Mouse (Mus musculus) heart, postnatal 4 days (tissue): Measurements from ENCODE around the gene Atg2a. TPM values are rescaled to one million over a fixed set of nuclear protein-coding genes. Genes with fewer than 3 reads are reported as not detected.

Experiments
- DNase-seq: peaks from one replicate; pipeline ENCODE4 v3.0.0; 2021
- total RNA-seq, 2 experiments: library from RNA; stranded (reverse); gene quantifications; 2 replicates each; pipeline ENCODE4 v1.2.3; 2021

Atg2a gene
- total RNA-seq, 2 experiments from 2014 or later: 15.9 to 16.2 TPM

DNA sequence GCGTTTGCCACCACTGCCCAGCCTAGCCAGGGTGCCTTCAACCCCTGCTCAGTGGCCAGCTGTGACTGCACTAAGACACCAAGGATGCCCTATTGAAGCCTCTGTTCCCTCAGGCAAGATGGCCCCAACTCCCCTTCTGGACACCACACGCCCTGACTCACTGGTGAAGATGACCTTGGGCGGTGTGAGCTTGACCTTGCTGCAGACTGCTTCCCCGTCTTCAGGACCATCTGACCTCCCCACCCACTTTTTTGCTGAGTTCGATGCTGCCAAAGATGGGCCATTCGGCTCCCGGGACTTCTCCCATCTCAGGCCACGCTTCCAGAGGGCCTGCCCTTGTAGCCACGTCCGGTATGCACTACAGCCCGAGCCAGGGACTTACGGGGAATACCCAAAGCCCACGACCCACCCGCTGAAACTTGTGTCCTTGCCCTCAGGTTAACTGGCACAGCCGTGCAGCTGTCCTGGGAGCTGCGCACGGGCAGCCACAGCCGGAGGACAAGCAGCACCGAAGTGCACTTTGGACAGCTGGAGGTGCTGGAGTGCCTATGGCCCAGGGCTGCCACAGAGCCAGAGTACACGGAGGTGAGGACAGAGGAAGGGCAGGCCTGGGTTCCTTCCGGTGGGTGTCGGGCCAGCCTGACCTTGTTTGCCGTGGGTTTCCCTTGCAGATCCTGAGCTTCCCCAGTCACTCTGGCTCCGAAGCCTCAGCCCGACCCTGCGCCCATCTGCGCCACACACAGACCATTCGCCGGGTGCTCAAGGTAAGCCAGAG lies 6.2 kb downstream of the Atg2a start:
- no peak for DNase-seq

DNA sequence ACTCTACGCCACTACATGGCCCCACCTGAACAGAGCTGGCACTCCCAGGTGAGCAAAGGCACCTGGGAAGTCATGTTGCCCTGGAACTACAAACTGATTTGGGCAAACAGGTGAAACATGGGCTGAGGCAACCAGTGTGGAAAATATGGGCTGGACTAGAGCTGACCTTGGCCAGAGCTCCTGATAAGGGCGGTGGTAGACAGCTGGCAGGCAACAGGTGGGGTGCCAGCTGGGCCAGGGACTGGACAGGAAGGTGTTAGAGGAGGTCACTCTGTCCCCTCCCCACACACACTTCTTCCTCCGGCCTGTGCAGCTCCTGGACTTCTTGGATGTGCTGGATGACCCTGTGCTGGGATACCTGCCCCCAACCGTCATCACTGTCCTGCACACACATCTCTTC lies 11.6 kb downstream of the Atg2a start:
- no peak for DNase-seq

DNA sequence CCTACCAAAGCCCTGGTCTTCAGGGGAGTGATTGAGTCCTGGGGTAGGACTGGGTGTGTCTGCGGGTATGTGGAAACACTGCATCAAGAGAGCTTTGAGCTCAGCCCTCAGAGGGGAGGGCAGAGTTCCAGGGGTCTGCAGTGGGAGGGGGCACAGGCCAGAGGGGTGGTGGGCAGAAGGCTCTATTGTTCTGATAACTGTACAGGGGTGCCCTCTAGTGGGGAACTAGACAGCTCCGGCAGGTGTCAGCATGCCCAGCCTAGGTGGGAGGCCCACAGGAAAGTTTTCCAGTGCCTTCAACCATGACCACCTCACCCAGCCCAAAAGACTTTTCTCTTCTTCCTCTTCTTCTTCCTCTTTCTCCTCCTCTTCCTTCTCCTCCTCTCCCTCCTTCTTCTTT lies 19.0 kb downstream of the Atg2a start:
- peak; percentile 40 for DNase-seq

DNA sequence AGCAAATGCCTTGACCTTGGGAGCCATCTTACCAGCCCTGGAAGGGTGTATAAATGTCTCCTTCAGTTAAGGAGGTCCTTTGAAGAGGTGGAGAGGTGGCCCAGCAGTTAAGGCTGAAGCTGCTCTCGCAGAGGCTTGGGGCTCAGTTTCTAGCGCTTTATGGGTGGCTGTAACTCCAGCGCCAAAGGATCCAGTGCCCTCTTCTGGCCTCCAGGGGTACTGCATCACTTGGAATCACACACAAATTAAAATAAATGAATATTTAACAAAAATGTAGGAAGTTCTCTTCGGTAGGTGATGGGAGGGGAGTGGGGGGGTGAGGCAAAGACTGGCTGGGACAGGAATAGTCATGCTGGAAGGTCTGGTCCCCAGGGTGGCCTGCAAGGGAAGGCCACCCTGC lies 19.5 kb downstream of the Atg2a start:
- DNase-seq: no peak

DNA sequence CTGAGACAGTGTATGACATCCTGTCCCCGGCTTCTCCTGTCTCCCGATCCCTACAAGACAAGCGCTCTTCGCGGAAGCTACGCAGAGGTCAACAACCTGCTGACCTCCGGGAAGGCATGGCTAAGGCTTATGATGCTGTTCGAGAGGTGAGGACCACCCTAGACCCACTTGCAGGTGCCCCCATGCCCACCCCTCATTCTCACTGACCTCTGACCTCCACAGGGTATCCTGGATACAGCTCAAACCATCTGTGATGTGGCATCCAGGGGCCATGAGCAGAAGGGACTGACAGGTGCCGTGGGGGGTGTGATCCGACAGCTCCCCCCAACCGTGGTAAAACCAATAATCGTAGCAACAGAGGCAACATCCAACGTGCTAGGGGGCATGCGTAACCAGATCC lies 19.9 kb downstream of the Atg2a start:
- no peak for DNase-seq

DNA sequence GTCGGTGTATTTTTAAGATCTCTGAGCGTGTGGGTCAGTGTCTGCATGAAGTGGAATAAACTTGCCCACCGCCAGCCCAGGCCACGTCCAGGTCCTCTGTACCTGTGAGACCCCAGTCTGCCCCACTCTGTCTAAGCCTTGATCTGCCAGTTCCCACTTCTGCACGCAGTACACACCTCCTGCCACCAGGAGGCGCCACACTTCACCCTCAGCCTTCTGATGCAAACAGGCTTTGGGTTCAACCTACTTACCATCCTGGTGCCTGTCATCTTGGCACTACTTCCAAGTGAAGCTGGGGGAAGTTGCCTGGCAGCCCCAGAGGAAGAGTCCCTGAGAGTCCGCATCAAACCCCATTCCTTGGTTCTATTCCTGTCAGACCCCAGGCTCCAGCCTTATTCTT lies 20.8 kb downstream of the Atg2a start:
- DNase-seq: peak; percentile 84

DNA sequence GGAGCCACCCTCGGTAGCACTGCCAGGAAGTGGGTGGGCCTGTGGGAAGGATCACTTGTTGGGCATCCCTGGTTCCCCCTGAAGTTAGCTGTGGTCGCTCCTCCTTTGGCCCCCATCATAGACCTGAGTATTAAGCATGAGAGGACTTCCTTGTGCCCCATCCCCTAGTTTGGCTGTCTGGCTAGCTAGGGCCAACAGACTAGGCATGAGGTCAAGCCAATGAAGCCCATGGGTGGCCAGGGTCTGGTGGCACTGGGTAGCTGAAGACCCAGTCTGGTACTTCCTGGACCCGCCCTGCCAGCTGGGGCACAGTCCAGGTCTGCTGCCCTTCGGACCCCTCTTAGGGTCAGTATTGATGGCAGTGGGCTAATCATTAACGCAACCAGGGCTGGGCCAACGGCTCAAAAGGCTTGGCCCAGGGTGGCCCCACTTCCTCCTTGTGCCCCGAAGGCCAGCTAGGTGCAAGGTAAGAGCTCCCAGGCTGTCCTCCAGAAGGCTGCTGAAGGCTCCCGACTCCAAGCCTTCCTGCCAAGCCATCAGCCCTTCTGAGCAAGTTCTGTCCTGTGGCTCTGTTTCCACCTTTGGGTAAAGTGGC lies 21.5 kb downstream of the Atg2a start:
- DNase-seq: no peak

DNA sequence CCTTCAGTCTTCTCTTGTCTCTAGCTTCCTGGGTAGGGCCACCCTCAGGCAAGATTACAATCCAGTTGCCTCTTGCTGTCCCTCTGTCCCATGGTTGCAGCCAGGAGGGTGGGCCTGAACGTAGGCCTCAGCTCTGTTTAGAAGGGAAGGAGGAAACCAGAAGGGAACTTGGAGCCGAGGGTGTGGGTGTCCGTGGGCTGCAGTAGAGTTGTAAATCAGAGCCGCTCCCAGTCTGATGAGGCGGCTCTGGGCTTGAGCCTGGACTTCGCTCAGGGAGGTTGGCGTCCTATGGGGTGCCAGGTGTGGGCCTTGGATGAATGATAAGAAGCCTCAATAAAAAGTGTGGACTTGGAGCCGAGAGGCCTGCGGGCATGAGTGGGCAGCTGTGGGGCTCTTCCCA lies 22.7 kb downstream of the Atg2a start:
- no peak for DNase-seq

DNA sequence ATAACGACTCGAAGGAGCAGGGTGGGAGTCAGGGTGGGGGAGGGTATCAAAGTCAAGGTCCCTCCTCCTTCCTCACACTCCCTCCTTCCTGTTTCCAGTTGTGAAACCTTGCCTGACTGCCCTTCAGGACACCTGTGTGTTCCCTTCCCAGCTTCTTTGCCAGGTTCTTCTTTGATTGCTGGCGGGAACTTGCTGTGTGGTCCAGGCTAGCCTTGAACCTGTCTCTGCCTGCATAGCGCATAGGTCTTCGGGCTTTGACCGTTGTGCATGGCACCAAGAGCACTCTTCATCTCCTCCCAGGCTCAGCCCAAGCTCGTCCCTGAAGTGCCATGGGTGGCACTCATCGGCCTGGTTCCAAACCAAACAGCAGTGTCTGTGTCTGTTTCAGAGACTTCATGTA lies 23.5 kb downstream of the Atg2a start:
- no peak for DNase-seq

DNA sequence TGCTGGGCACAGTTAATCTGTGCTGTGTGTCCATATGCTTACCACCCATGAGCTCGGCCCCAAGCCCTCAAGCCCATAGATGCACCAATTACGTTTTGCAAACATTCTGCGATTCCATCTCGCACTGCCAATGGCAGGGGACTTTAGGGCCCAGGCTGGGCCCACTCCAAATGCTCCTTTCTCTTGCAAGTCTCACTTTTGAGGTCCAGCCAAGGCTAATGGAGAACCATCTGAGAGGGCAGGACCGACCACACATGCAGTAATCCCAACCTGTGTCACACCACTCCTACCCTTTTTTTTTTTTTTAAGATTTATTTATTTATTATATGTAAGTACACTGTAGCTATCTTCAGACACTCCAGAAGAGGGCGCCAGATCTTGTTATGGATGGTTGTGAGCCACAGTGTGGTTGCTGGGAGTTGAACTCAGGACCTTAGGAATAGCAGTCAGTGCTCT lies 24.3 kb downstream of the Atg2a start:
- DNase-seq: no peak

DNA sequence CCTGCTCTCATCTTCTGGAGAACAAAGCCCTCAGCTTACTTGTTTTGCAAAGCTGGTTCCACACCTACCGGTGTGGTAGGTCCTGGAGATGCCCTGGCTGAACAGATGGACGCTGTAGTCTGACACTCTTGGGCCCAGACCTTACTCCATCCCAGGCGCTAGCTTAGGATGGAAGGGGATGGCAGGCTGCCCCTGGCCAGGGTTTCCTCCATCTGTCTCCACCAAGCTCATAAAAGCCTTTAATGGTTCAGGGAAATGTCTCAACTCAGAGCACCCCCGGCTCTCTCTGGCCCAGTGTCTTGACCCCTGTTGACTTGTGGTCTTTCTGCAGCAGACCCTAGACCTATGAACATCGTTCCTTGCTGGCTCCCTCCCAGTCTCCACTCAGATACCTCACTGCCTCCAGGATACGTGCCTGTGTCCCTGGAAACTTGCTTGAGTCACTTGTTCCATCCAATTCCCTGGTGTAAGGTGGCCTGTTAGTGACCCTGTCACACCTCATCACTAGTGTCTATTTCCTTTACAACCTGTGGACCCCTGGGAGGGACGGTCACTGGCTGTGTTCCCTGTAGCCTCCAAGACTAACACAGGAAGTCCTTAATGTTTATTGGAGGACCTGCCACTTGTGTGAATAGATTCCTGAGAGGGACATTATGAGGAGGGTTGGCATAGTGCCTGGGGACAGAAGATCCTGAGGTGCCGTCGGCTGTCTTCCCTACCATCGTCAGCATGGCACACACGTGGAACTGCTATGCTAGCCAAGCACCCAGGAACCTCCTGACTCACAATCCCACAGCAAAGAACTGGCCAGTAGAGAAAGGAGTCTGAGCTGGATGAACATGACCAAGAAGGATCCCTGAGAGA lies 26.1 kb downstream of the Atg2a start:
- peak; percentile 40 for DNase-seq

DNA sequence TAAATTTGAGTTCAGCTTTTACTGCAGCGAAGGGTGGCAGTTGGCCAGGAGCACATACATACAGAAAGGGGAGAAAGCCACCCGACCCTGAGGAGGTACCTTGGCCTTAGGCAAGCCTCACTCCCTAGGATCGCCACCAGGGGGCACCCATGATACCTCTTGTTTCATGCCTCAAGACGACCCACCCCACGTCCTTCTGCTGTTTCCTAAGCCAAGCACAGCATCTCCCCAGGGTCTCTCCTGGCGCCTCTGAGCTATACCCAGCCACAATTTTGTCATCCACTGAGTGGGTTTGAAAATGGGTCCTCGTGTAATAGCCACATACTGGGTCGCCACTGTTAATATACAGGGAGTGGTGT lies 26.7 kb downstream of the Atg2a start:
- peak; percentile 93 for DNase-seq

DNA sequence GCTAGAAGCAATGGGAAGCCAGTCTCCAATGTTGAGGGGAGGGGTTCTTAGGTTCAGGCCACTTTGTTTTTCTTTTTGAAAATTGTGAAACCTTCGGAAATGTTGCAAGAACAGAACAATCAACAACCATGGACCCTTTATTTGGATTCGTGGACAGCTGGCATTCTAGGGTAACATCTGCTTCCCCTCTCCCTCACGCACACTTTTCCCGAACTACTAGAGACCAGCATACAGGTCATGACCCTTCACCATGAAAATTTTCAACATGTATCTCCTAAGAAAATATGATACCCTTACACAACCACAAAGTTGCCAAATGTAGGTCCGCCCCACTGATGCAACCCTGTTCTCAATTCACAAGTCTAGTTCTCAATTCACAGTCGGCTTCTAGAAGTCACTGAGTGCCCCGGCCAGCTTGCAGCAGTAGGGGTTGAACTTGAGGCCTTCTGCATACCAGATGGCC lies 27.2 kb downstream of the Atg2a start:
- DNase-seq: no peak

DNA sequence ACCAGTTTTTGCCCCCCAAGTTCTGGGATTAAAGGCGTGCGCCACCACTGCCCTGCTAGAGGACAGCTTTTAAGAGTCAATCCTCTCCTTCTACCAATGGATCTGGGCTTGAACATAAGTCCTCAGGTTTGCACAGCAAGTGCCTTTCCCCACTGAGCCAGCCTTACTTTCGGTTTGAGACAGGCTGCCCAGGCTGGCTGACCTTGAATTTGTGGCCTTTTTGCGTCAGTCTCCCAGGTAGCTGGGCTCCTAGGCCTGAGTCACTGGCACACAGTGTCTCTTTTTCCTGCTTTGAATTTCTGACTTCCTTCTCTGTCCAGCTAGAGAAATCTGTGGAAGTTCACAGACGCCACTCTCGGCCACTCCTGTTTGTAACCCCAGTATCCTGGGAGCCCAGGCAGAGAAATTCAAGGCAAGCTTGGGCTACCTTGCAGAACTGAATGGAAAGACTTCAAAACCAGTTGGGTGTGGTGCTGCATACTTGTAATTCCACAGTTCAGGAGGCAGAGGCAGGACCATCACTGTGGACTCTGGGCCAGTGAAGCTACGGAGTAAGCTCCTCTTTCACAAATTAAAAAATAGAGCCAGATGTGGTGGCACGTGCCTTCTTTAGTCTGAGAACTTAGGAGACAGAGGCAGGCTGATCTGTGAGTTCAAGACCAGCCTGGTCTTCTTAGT lies 28.5 kb downstream of the Atg2a start:
- no peak for DNase-seq

DNA sequence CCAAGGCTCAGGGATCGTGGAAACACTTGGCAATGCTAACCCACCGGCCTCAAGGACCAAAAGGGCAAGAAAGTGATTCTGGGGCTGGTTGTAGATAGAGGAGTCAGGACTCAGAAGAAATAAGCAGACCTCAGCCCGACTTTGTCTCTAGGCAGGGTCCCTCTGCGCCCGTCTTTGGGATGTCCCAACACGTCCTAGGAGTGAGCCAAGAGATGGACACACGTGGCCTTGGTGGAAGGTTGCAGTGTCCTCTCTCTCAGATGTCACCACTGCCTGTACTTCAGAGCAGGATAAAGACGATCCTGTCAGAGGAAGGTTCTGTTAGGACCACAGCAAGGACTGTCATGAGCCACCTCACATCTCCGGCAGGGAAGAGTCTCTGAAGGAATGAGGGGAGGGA lies 29.2 kb downstream of the Atg2a start:
- no peak for DNase-seq

DNA sequence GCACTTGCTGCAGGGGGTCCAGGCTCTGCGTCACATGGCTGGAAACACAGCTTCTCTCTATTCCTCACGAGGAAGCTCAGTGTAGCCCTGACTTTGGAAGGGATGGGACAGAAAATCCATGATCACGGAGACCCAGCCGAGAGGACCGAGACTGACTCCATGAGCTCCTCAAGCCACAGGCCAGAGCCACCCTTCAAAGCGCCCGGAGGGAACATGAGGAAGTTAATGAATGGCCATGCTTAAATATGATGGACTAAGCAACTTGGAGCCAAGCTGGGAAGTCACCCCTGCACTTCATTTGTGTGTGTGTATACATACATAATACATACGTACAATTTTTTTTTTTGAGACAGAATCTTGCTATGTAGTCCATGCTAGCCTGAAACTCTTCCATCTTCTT lies 29.7 kb downstream of the Atg2a start:
- no peak for DNase-seq

DNA sequence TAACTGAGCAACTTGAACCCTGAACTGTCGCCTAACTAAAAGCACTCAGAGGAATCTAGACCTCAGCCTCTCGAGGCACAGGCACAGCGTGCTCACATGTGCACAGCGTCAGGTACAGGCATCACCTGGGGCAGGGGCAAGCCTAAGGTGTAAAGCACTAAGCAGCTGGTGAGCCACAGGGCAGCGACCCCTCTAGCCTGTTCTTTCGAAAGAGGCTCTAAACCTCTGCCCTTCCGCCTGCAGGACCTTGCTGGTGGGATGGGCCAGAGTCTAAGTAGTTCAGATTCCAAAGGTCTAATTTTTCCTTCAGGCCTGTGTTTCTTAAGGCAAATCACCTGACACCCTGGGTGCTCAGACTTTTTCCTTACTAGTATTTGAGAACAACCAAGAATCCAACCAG lies 30.6 kb downstream of the Atg2a start:
- DNase-seq: no peak

DNA sequence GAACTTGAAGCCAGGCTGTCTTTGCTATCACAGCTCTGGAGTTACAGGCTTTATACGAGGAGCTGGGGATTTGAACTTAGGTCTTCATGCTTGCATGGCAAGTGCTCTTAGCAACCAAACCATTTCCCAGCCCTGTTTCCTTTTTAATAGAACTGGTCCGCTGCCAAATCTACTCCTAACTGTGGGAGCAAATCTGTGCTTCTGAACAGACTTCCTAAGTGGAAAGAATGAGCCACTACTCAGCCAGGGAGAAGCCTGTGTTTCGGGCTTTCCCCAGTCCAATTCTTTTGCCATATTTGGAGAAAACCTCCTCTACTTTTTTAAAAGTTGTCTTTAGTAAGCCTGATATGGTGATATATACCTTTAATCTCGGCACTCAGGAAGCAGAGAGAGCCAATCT lies 31.3 kb downstream of the Atg2a start:
- peak; percentile 51 for DNase-seq

DNA sequence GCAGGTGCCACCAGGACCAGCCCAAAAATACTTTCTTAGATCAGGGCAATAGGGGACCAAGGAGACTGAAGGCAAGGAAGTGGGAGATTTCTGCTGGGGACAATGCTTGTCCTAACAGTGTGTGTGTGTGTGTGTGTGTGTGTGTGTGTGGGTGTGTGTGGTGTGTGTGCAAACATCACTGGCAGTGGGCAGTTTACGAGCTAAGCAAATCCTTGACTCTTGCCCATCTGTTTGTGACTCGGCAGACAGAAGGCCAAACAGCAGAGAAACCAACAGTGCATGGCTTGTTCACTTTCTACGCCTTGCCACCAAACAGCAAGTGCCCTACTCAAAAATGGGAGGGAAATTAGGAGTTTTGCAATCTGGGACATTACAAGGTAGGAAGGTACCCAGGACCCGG lies 32.1 kb downstream of the Atg2a start:
- no peak for DNase-seq

DNA sequence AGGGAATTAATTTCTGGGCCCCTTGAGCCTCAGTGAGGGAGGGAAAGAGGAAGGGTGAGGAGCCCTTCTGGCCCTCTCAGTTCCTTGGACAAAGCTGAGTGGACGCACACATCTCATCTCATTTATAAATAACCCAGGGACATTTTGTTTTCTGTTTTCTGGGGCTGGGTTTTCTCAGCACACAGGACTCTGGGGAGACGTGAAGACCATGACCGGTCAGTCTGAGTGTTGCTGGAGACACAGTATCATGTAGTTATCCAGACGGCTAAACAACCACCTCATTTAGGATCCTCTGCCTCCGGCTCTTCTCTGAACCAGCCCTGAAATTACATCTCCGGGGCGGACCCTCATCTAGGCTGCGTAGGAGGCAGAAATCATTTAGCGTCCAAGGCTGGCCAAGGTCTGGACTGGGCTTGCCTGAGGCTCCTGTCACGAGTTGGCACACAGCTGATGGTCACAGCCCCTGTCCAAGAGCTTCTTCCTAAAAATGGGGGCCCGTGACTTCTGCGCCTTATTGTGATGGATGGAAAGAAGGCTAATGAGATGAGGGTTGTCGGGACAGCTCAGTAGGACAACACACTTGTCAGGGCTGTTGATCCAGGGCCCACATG lies 32.6 kb downstream of the Atg2a start:
- DNase-seq: no peak

DNA sequence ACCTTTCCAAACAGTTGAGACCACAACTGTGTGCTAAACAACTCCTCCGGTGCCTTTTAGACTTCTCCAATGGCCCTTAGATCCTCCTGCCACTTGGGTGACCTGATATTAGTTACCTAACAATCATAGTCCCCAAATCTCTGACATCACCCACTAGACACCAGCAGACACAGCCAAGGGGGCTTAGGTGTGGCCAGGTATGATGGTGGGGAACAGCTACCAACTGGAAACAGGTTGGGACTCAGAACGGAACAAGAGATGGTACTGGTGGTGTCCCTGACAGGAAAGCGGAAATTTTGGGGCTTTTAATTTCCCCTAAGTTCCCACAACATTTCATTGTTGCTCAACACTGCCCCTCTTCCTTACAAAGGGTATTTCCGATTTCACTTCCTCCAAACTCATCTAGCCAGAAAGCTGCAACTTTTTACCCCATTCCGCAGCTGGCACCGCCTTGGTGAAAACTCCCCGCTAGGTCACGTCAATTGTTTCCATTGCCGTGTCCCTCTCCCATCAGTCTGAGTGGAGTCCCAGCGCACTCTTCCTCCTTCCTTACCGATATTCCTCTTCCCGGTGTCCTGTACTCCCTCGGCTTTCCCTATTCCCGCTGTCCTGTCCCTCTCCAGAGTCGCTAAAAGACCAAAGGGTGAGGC lies 34.4 kb downstream of the Atg2a start:
- DNase-seq: no peak
